Mouse (Mus musculus): ENCODE measurements at regions not wholly inside any gene's neighbourhood (a gene's known extent, or its start where the extent isn't known, plus 50 kb on each side); places are given as distances from the start of the nearest gene placed in this dataset.
A peak's percentile ranks its signal among the peaks of the same experiment; 100 is the strongest.

DNA sequence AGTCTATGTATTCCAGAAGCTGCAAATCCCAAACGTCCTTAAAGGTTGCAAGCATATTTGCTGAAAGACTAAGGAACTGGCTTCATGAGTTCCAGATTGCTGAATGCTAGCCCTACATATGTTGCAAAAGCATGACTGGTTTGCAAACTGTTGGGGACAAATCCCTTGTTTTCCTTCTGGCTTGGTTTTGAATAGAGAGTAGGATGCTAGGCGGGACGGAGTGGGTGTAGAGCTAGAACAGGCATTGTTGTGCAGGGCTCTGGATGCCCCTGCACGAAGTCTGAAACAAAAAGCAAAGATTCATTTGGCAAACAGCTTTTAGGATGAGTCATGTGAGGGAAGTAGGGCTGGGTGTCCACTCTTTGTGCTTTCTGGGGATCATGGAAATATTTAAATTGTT is 500.9 kb upstream of the Cnksr2 start:
- no peak for DNase-seq

DNA sequence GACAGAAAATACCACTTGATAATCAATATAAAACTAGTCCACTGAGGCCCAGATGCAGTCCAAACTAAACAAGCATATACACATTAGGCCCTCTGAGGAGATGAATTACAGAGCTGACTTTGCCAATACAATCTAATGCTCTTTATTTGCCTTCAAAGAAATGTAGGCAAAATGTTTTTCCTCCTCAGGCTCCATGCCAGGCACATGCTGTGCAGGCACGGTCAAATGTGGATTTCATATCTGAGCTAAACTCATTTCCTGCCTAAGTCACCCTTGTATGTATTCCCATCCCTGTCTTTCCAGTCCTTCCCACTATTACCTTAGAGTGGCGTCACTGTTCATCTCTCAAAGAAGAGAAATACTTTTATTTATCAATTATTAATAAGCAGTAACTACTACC is 534.8 kb upstream of the Cnksr2 start:
- no peak for DNase-seq

DNA sequence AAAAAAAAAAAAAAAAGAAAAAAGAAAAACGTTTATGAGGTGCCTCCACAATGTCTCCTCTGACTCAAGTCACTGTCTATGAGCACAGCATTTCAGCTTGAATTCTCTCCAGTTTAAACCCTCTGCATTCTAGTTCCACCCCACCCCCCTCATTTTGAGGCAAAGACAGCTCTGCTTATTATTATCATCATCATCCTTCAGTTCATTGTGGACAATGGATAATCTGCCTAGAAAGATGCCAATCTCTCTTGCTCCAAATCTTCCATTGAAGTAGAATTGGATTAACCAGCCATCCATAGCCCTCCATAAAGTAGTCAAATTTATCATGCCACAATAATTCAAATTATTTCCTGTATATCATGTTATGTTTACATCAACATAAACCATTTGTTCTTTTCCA is 570.0 kb upstream of the Cnksr2 start:
- DNase-seq: no peak

DNA sequence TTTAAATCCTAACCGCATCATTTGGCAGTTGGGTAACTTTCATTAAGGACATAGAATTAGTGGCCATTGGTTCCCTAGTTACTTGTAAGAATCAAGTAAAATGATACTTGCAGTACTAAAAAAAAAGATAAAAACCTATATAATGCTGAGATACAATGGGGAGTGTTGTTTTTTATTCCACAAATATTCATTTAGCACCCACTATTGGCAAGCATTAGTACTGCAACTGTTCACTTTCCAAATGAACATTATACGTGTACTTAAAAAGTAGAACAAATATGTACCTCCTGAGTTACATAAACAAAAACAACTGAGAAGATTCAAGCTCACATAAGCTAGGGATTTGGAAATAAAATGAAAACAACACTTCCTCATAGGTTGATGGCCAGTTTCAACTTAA is 570.5 kb upstream of the Cnksr2 start:
- no peak for DNase-seq

DNA sequence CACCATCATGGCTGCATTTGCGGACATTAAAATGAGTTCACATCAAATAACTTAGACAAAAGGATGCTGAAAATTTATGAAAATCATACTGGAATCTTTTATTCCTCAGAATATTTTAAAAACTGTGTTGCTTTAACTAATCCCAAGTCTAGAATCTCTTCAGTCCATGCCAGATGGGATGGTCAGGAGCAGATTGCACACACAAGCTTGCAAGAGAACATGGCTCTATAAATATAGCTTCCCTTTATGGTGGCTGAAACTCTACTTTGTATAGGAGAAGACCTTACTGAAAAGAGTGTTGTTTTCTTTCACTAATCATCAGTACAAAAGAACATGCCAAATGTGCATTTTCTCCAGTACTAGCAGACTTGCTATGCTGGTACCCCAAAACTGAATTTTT is 570.9 kb upstream of the Cnksr2 start:
- DNase-seq: no peak

DNA sequence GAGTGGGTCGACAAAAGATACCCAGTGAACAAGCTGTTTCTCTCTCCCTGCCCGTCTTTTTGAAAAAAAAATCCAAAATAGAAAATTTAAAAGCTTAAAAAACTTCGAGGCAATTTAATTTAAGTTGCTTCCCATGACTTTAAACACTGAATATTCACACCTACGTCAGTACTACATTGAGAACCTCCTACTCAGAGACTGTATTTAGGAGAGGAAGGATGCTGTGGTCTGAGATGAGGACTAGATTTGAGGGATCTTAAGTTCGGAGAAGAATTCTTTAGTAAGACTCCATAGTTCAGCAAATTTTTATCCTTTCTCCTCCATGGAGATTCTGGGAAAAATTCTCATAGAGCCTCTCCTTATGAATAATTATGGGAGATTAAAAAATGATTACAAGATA is 571.4 kb upstream of the Cnksr2 start:
- DNase-seq: no peak

DNA sequence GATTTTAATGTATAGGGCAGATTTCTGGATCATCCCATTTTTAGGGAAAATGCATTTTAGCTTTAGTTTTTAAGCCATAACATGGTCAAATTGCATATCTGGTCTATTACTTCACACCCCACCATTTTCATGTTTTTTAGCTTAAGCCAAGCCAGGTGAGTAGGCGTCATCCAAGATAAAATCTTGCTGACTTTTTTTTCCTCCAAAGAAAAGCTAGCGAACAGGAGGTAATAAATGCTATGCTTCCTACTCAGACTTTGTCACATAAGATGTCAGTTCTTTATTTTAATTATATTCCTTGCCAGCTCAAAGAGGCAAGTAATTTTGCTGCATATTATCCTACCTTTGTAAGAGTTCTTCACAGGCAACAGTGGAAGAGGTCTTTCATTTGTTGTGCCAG is 572.0 kb upstream of the Cnksr2 start:
- DNase-seq: no peak

DNA sequence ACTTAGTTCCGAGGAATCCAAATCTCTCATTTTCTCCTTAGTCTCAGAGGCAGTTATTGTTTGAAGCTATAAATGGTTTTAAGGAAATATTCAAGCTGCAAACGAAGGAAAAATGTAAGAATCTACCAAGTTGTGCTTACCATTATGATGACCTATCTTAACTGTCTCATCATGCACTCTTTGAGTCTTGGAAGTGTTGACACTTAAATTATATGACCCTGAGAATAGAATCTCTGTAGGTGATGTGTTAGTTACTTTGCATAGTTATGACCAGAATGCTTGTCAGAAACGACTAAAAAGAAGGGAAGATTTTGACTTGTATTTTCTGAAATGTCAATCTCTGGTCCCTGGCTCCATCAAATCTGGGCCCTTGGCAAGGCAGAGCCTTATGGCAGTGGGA is 582.7 kb upstream of the Rps6ka3 start:
- no peak for DNase-seq

DNA sequence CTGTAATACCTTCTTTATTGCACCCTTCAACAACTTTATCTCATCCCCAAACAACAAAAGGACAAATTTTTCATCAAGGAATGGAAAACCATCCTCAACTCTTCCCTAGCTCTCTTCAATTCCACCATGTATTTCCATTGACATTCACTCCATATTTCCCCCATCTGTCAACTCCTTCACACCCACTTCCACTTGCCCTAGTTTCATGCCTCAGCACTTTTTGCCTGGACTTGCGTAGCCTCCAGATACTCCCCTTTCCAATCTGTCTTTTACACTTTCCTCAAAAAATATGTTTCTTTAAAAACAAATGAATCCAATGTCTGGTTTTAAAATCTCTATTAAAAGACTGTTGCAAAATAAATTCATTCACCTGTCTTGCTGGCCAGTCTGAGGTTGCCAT is 577.7 kb upstream of the Rps6ka3 start:
- DNase-seq: no peak

DNA sequence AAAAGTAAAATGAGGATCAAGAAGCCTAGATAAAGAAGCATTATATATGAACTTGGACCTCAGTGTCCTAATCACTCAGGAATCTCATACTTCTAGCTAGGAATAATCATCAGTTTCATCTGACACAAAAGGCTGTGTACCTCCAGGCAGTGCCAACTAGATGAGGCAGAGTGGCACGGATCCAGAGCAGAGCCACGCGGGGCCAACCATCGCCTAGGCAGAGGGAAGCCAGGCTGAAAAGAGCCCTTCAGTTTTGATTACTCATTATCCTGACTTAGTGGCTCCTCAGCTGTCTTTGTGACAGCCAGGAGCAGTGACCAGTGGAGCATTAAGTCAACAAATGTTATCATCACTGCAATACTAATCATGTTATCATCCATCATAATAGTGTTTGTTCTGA is 557.9 kb upstream of the Rps6ka3 start:
- peak in 1 of 2 experiments; percentile 23 for DNase-seq

DNA sequence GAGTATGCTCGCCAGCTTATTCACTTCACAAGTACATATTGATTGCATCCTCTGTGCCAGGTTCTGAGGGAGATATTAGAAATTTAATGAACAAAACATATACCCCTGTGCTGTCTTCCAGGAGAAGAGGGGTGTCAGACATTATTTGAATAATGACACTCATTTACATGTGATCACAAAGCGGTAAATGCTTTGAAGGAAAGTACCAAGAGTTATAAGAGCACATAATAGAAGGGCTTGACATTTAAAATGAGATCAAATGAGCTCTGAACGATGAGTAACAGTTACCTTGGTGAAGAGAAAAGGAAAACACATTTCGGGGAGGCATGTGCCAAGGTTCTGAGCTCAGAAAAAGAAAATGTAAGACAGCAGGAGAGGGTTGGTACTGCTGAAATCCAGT is 553.9 kb upstream of the Rps6ka3 start:
- no peak for DNase-seq

DNA sequence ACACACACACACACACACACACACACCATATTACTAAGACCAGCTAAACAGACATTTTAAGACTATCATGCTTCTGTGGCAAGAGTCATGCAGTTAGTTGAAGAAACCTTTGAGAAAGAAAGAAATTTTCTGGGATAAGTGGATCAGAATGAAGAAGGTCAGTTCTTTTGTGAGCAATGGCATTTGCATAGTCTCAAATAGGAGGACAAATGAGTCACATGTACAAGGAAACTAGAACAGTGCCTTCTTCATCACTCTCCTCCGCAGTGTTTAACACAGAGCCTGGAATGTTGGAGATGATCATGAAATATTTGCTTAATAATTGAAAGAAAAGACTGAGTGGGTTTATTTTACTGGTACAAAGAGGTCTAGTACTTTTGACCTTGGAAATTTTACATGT is 515.9 kb upstream of the Rps6ka3 start:
- no peak for DNase-seq

DNA sequence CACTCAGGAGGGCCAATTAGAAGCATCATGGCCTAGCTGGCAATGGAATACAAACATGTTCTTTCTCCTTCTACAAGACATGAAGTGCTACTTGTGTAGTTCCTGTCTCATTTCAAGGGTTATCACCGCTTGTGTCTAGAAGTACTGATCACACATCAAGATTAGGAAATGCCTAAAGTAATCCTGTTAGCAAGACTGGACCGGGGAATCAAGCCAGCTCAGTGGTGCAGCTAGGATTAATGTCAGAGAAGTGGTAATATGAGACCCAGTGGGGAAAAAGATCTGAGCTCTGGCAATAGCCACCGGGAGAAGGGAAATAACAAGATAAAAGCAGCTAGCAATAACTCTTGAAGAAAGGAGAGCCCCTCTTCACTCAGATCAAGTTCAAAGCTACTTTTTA is 506.7 kb upstream of the Rps6ka3 start:
- no peak for DNase-seq

DNA sequence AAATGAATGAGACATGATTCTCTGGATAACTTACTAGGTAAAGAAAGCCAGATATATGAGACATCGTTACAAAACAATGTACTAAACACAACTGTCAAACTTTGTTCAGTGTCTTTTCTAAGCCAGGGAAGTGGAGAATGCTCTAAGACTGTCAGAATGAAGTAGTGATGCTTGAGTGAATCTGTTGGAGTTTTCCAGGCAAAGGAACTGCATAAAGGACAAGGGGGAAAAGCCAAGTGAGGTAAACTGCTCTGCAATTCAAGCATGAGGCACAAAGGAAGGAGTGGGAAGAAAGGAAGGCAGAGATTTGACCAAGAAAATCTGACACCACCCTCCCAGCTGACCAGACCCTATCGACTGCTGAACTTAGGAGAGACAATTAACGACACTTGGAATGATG is 500.3 kb upstream of the Rps6ka3 start:
- DNase-seq: no peak

DNA sequence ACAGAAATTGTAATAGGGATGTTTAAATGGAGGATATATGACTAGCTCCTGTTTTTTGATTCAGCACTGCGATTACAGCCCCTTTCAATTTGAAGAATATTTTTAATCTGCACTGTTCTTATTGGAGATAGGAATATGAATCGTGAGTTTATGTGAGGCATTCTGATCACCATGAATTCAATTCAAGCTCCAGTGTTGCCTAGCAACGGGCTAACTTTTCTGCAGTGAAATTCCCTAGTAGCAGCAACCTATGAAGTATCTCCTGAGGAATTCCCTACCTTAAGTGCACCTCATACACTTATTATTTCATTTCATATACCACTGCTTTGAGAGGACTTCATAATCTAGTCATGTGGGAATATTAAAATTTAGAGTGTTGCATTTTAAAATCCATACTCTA is 465.4 kb upstream of the Rps6ka3 start:
- no peak for DNase-seq

DNA sequence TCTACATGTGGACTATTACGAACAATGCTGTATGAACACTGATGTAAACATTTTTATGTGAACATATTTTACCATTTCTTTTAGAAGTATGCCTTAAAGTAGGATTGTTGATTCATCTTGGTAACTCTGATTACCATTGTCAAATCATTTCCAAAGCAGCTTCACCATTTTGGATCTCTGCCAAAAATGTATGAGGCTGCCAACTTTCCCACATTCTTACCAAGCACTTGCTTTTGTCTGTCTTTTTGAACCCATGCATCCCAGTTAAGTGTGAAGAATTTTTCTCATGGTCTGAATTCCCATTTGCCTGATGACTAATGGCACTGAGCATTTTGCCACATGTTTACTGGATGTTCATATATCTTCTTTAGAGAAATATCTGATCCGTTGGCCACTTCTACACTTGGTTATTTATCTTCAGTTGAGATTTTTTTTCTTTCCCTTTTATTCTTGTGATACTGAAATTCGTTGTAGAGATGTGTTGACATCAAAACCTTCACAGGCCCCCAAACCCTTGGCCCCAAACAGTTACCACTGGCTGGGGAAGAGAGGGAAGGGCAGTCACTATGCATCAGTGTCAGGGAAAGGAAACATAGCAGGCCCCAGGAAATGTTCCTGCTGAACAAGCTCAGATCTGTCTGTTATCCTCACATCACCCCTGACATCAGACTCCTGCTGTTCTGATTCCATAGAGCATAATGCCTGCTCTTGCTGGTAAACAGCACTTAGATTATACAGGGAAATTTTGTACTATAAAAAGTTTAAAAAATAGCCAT is 464.2 kb upstream of the Rps6ka3 start:
- DNase-seq: no peak

All from kidney, postnatal 25 days (tissue).